Mouse (Mus musculus) brown adipose tissue, adult 24 weeks (tissue): ENCODE results near the gene Rps26. TPM values are rescaled to one million over a fixed set of nuclear protein-coding genes. Genes with fewer than 3 reads are reported as not detected.
A peak's percentile ranks its signal among the peaks of the same experiment; 100 is the strongest.

Experiments used
- H3K27ac ChIP-seq: fragments of 200-500 bp; replicated peaks from 2 replicates; pipeline ENCODE4 v1.5.1; 2012; ENCODE audit warnings: low read depth, mild to moderate bottlenecking, low read length
- H3K4me1 ChIP-seq: fragments of 200-500 bp; 2 replicates; pipeline ENCODE4 v1.6.1; 2012; ENCODE audit warnings: low read length, mixed read lengths; ENCODE audit not compliant: control insufficient read depth, insufficient read depth, insufficient read length
- H3K4me3 ChIP-seq: fragments of 200-500 bp; 2 replicates; pipeline ENCODE4 v1.5.1; 2012; ENCODE audit warnings: low read depth, mild to moderate bottlenecking, low read length, moderate library complexity; ENCODE audit not compliant: insufficient read depth
- polyA plus RNA-seq: library from polyadenylated mRNA; stranded (reverse); fragments of >200 nt; gene quantifications from 2 replicates; pipeline ENCODE4 v1.2.4, GENCODE M21; 2012; ENCODE audit not compliant: missing spikeins, insufficient read depth, insufficient read length

The Rps26 gene
- polyA plus RNA-seq, 1 experiment = 292 TPM

DNA sequence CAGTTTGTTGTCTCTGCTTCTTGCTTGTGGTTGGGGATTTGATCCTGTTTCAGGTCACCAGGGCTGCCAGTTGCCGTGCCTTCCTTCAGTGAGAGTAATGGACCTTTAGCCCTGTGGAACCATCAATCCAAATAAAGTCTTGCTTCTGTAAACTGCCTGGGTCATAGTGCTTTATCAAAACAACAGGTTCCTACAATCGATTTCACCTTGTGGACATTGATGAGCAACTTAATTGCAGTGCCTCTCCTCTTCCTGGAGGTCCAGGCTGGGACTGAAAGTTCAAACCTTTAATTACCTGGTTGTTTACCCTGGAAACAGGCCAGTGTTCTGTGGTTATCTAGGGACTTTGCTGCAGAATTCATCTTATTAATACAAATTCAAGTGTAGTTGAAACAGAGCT is 28.1 kb downstream of the Rps26 start:
- no peaks in the 10 kb centered on the region for H3K4me1 ChIP-seq
- H3K27ac ChIP-seq = no peak overlapping the region
- no peak overlapping the region for H3K4me3 ChIP-seq

DNA sequence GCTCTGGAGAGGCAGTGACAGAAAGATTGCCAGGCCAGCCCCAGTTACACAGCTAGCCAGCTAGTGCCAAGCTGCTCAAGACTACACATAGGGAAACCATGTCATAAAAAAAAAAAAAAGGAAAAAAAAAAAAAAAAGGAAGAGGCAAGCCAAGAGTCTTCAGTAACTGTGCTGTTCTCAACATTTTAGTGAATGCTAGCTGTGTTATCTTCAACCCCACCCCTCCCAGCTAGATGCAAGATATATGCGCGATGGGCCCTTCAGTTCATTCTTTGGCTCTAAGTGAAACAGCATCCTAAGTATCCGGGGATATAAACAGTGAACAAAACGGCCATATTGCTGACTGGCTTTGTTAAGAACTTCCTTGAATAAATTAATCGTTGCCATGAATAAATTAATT is 33.8 kb downstream of the Rps26 start:
- no peaks in the 10 kb centered on the region for H3K4me1 ChIP-seq
- no peak overlapping the region for H3K27ac ChIP-seq
- no peak overlapping the region for H3K4me3 ChIP-seq

DNA sequence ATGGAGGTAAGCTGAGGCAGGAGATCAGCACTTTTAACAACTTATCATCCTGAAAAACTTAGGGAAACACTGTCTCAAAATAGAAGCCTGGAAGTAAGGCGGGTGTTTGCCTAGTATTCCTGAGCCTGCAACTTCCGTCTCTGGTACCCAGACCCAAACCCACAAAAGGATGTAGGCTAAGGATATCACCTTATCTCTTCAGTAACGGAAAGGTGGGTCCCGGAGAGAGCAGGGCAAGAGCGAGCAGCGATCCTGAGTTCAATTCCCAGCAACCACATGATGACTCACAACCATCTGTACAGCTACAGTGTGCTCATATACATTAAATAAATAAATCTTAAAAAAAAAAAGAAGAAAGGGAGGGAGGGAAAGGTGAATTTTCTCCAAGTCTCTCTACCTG is 35.1 kb downstream of the Rps26 start:
- Histone ChIP-seq H3K4me3 (no peak overlapping the region), H3K4me1 (no peaks in the 10 kb centered on the region), H3K27ac (no peak overlapping the region)

DNA sequence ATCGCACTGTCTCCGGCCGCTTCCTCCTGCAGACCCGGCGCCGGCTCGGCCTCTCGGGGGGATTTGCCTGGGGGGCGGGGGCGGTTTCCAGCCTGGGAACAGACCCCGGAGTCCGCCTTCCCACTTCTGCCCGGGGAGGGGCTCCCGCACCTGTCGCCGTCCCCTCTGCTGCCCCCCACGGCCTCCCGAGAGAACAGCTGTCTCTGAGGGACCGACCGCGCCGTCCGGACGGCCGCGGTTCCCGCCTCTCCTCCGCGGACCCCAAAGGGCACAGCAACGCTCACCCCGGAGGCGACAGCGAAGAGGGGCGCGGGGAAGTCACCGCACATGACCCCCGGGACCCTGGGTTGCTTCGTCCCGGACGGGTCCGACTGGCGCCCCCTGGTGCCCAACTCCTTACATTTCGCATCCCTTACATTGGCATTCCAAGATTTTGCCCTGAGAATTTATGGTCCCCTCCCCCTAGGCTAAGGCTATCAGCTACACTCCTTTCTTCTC is 36.3 kb downstream of the Rps26 start:
- no peak overlapping the region for H3K27ac ChIP-seq
- peak overlapping the region; percentile 68 for H3K4me3 ChIP-seq
- H3K4me1 ChIP-seq = no peaks in the 10 kb centered on the region

DNA sequence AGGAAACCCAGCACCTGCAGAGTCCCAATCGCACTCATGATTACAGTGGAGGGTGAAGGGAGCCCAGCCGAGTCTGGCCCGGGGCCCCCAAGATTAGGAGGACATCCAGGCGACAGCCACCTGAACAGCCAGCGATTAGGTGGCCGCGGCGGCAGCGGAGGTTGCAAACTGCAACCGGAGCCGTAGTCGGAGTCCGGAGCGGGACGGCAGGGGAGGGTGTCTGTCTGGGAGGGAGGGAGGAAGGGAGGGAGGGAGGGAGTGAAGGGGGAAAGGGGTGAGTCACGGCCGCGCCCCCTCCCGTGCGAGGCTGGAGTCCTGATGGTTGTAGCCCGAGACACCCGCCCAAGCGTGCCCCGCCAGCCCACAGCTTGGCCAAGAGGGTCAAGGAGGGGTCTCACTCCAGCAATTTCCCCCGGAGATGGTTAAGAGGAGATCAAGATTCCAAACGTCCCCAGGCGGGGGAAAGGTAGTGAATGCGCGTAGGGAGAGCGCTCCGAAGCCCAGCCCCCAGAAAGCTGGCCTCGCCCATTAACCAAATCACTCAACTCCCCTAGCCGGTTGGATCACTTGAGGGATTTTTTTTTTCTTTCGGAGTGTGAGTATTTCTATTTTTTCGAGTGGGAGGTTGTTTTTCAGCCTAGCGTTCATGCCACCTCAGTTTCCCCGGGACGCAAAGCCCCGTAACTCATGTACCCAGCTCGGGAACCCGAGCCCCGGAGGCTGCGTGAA is 36.9 kb downstream of the Rps26 start, which contains the start of gene Erbb3:
Gene Erbb3, minus strand, starts transcription at position 189 of the 729 bp plus-strand sequence.
- no peaks in the 10 kb centered on the region for H3K4me1 ChIP-seq
- H3K4me3 ChIP-seq = peak within 1 kb of the TSS; percentile 68
- no peak within 1 kb of the TSS for H3K27ac ChIP-seq

DNA sequence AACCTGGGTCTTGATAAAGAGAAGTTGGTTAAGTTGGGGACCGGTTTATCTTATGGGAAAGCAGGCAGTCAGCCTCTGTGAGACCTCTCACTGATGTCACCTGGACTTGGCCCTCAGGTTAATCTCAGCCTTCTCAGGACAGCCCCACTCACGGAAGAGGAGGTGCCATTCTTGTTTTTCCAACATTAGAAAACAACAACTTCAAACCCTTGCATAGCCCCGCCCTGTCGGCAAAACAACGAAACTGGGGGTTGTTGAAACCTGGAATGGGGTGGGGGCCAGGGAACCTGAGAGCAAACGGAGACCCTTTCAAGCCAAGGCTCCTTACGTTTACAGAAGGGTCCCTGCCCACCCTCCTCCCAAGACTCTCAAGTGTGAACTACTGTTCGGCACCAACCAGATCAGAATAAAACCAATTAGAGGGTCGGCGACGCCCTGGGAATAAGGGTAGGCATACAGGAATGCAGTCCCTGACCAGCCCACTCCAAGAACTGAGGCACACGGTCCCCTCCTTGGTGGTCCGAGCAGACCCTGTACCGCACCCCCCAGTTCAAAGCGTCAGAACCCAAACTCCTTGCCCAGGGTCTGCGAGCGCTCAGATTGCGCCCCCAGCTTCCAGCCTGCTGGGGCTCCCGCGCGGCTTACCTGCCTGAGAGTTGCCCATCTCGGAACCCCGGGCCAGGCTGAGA is 37.6 kb downstream of the Rps26 start:
- no peak overlapping the region for H3K27ac ChIP-seq

DNA sequence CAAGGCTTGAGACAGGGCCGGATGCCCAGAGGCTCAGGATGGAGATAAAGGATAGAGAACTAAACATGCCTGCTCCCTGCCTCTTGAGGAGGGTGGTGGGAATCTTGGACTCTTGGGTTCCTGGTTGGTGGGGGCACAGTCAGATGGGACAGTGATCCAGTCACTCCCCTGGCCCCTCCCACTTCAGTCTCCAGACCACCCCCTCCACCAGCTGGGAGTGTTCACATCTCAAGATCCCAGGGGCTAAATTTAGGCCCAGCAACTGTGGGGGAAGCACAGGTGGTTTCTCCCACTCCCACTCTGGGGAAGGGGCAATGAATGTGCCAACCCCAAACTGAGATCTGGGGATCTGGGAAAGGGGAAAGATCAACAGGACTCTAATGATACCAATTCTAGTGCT is 38.4 kb downstream of the Rps26 start:
- Histone ChIP-seq H3K4me1 (no peaks in the 10 kb centered on the region), H3K27ac (no peak overlapping the region), H3K4me3 (no peak overlapping the region)

More for the DNA sequence above, 37.6 kb downstream of the Rps26 start:
- Histone ChIP-seq H3K4me3 (peak overlapping the region; percentile 68), H3K4me1 (no peaks in the 10 kb centered on the region)

DNA sequence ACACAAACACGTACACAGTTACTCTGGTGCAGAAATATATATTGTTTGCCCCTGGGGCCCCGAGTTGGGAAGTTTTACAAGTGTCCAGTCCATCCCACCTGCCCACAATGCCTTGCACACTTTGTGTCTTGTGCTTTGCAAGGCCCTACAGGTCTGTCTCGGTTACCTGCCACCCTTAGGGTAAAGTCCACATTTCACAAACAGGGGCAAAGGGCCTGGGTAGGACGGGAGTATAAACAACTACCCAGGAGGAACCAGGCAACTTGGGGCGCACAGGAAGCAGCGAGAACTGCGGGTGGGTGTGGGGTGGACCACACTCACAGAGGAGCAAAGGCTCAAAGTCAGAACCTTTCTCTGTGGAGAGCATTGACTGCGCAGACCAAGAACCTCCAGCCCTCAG is 38.9 kb downstream of the Rps26 start:
- Histone ChIP-seq H3K4me3 (no peak overlapping the region), H3K27ac (no peak overlapping the region), H3K4me1 (no peaks in the 10 kb centered on the region)

DNA sequence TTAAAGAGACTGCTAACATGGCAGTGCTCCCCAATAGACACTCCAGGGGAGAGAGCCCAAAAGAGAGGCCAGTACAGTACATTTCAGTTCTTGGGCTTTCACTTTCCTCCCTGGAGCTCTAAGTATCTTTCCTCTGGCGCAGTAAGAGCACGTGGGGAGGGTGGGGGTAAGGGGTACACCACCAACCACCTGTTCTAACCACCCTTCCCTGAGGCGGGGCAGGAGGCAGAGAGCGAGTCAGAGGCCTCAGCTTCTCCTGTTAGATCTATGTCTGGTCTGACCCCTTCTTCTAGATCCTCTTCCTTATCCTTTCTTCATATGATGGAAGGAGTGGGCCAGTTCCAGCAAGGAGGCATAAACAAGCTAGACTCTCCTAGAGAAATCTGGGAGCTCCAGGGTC is 39.4 kb downstream of the Rps26 start:
- H3K27ac ChIP-seq = no peak overlapping the region
- H3K4me3 ChIP-seq = no peak overlapping the region

DNA sequence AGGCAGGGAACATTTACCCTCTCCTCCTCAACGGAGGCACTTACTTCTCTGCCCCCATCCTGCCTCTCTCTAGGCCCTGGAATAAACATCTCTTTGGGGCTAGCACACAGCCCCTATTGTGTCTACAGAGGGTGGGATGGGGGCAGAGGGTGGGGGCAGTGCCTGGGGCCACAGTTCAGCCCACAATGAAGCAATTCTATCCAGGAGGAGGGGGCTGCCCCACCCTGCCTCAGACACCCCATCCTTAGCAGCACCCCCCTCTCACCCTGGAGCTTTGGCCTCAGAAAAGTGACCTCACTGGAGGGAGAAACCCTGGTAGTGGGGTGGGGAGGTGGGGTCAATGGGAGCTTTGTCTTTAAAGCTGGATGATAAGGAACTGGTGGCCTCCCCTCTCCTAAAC is 40.0 kb downstream of the Rps26 start:
- no peak overlapping the region for H3K4me3 ChIP-seq
- no peak overlapping the region for H3K27ac ChIP-seq
- no peaks in the 10 kb centered on the region for H3K4me1 ChIP-seq

More for the DNA sequence above, 39.4 kb downstream of the Rps26 start:
- H3K4me1 ChIP-seq = no peaks in the 10 kb centered on the region

DNA sequence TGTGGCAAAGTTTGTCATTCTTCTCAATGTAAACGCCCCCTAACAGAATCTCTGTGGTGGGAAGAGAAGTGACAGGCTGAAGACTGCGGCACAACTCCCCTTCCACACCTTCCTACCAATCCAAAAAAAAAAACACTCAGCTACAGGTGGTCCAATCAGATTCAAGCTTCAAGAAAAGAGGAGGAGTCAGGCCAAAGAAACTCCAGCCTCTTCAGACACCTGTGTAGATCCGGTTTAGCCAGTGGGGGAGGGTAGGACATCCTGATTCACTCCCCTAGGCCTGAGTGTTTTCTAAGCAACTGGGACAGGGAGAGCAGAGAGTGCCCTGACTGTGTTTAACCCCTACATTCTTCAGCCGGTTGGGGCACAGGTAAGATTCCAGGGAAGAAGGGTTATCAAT is 42.2 kb downstream of the Rps26 start:
- no peak overlapping the region for H3K27ac ChIP-seq
- H3K4me3 ChIP-seq = no peak overlapping the region

DNA sequence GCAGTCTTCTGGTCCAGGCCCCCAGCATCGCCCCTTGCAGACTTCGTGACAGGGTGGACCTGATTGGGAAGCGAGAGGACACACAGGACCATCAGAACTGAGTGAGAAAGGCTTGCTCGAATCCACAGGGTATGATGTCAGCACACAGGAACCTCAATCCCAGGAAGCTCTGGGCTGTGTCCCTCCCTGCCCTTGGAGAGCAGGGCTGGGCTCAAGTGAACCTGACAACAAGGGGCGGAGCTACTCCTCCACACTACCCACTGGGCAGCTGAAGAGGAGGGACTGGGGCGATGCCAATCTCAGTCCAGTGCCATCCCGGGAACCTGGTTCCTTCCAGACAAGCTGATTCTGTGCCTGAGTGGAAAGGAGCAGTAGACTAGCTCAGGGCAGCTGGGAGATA is 42.9 kb downstream of the Rps26 start:
- Histone ChIP-seq H3K27ac (no peak overlapping the region), H3K4me3 (peak overlapping the region; percentile 31), H3K4me1 (no peaks in the 10 kb centered on the region)

More for the DNA sequence above, 42.2 kb downstream of the Rps26 start:
- H3K4me1 ChIP-seq = no peaks in the 10 kb centered on the region

DNA sequence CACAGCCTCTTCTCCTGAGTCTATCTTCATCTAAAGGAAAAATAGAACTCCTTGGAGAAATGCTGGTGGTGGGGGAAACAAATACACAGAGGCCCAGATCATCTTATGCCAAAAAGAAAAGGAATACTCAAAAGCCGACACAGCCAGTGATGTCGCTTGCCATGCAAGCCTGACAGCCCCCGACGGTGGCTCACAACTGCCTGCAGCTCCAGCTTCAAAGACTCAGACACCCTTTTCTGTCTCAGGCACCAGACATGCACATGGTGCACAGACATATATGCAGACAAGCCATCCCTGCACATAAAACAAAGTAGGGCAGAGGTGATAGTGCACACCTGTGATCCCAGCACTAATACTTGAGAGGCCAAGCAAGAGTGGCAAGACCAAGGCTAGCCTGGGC is 46.8 kb downstream of the Rps26 start:
- H3K27ac ChIP-seq = no peak overlapping the region
- H3K4me1 ChIP-seq = no peaks in the 10 kb centered on the region
- H3K4me3 ChIP-seq = no peak overlapping the region

DNA sequence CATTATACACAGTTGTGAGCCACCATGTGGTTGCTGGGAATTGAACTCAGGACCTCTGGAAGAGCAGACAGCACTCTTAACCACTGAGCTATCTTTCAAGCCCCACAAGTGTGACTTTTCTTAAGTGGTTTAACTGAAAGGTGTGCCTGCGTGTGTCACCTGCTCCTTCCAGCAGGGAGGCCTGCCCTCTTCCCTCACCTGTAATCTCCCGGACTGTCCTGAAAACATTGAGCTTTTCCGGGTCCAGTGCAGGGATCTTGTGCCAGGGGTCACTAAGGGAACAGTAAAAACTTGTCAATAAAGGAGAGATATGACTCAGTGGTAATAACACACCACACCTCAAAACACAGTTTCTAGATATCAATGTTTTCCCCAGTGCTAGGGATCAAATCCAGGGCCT is 47.2 kb downstream of the Rps26 start:
- H3K4me3 ChIP-seq = no peak overlapping the region
- H3K4me1 ChIP-seq = no peaks in the 10 kb centered on the region
- H3K27ac ChIP-seq = no peak overlapping the region

DNA sequence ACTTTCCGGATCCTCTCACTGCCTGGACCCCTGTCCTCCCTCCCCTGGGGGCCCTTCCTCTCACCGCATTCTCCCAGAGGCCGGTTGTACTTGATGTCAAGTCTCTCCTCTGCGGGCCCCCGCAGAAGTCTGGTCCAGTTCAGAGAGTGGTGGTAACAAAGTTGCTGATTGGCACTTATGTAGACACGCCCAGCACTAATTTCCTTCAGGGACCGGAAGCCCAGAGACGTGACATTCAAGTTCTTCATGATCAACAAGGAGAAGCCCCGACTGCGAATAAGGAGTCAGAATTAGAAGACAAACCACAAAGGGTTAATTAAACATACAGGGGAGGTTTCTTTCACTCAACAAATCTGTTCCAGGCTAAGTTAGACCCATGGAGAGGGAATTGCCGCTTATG is 48.2 kb downstream of the Rps26 start:
- H3K4me1 ChIP-seq = no peaks in the 10 kb centered on the region
- H3K4me3 ChIP-seq = no peak overlapping the region
- no peak overlapping the region for H3K27ac ChIP-seq

DNA sequence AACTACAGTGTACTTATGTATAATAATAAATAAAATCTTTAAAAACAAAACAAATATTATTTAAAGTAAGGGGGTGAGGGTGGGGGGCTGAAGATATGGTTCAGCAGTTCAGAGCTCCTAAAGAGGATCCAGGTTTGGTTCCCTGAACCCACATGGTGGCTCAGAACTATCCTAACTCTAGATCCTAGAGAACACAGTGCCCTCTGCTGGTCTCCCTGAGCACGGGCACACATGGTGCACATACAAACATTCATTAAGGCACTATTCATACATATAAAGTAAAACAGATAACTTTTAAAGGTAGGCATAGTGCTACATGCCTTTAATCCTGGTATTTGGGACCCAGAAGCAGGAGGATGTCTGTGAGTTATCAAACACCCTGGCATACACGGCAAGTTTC is 51.5 kb downstream of the Rps26 start:
- H3K4me1 ChIP-seq = no peaks in the 10 kb centered on the region
- no peak overlapping the region for H3K27ac ChIP-seq
- no peak overlapping the region for H3K4me3 ChIP-seq
